Mouse (Mus musculus) inflammation-experienced regulatory T-cells, adult 6 months (primary cell): Measurements from ENCODE around the gene Ruvbl2. TPM values are rescaled to one million over a fixed set of nuclear protein-coding genes. Genes with fewer than 3 reads are reported as not detected.
A peak's percentile ranks its signal among the peaks of the same experiment; 100 is the strongest.
"Not testable (repeated sequence)": the region's sequence is repeated elsewhere in the genome, so short reads cannot be mapped to it uniquely, and the experiment has no call there.

Experiments used
- ATAC-seq: one replicate; pipeline ENCODE4 v1.8.0; 2017
- polyA plus RNA-seq, 3 experiments: library from polyadenylated mRNA; unstranded; fragments of 100-300 nt; shearing (Covaris generic); gene quantifications; one replicate each; pipeline ENCODE4 v1.2.1; 2017

The Ruvbl2 gene
- 10 to 100 TPM; 36.7 to 48.4 (median 43.8) TPM for polyA plus RNA-seq

GRCm38 (mm10) chr7:45437521-45438276, at the start of gene Ruvbl2:
Ruvbl2 (minus strand) TSS chr7:45438096.
- no peak for ATAC-seq

DNA sequence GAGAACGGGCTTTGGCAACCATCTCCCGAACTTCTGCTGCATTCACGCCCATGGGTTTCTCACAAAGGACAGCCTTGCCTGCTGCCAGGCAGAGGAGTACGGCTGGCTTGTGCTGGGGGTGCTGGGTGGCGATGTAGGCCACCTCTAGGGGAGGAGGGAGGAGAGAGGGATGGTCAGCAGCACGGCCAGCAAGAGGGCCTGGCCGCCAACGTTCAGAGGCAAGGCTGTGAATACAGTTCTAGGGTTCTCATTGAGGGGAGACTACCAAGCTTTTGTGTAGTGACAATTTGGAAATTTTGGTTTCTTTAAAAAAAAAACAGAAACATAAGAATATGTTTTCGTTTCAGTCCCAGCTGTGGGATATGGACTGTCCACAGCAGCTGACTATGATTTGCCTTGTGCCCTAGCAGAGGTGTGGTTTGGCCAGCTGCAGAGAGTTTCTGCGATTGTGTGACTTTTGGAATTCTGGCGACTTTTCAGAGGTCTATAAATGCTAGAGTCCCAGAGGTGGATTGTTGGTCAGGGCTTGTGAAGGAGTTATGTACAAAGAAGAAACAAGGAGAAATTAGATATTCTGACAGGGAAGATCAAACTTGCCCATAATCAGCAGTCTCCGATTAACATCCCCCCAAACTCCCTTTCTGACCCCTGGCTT, 49.0 kb upstream of the Ruvbl2 start, which contains the start of gene Gm45808:
Gm45808 (minus strand) TSS at position 51 of the 655 bp plus-strand sequence.
- no peak for ATAC-seq

- ATAC-seq, result no peak
Observed at GRCm38 (mm10) chr7:45486158-45486557, 48.3 kb upstream of the Ruvbl2 start.

GRCm38 (mm10) chr7:45484985-45485384, 47.1 kb upstream of the Ruvbl2 start:
- not testable (repeated sequence) for ATAC-seq

DNA sequence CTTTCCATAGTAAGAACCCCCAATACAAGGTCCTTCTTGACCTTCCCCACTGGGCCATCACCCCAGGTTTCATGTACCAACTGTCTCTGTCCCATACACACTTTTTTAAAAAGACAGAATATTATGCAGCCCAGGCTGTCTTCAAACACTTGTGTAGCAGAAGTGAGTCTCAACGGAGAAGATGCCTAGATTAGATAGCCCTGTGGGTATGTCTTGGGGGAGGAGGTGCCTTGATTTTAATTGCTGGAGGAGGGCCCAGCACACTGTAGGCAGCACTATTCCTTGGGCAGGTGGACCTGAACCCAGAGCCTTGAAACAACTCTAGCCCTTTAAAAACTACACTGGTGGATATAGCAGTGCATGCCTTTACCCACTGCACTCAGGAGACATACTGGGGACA, 44.3 kb upstream of the Ruvbl2 start:
- no peak for ATAC-seq

DNA sequence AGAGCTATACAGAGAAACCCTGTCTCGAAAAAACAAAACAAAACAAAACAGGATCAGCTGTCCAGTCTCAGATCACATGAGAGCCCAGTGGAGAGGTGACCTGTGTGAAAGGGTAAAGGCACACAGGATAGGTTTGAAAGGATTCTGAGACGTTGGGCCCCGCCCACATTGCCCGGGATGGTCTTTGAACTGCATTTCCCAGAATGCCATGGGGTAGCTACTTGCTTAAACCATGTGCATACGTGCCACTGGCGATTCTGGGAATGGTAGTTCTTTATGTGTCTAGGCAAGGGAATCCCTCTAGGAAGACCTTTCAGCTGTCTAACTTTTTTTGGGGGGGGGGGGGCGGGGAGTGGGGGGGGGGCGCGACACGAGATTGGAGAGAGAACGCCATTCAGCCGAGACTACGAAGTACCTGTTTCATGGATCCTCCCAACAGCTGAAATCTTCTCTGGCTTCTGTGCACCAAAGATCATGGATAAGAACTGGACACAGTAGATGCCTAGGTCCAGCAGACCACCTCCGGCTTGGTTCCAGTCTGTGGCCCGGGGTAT, 43.6 kb upstream of the Ruvbl2 start, which contains the start of gene Tulp2:
Tulp2 (plus strand) TSS at position 504 of the 554 bp plus-strand sequence.
- peak; percentile 54 for ATAC-seq

- not testable (repeated sequence) for ATAC-seq
Observed at GRCm38 (mm10) chr7:45480310-45480709, 42.4 kb upstream of the Ruvbl2 start.

GRCm38 (mm10) chr7:45478774-45479173, 40.9 kb upstream of the Ruvbl2 start:
- ATAC-seq, result no peak

DNA sequence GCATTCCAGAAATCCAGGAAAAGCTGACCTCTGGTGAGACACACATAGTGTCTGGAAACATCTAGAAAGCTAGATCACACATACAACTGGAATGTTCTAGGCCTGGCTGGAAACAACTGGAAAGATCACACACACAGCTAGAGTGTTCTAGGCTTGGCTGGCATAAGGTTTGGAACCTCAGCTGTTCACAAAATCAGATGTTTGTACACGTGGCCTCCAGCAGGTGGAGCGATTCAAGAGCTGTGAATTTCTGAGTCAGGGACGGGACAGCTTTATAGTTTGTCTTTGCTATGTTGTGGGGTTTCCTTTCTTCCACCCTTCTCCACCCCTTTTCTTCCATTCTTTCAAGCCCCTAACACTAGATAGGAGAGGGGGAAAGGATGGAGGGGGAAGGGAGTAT, 39.1 kb upstream of the Ruvbl2 start:
- peak; percentile 52 for ATAC-seq

DNA sequence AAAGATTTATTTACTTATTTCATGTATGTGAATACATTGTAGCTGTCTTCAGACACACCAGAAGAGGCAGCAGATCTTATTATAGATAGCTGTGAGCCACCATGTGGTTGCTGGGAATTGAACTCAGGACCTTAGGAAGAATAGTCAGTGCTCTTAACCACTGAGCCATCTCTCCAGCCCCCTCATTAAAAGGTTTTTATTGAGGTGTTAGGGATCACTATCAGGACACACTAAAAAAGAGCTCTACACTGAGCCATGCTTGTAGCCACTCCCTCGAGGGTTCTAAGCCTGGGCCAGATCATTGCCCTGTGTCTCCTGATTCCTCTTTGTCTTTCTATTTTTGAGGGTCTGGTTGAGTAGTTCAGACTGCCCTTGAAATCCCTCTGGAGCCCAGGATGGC, 38.6 kb upstream of the Ruvbl2 start:
- no peak for ATAC-seq

GRCm38 (mm10) chr7:45475291-45475969, 37.5 kb upstream of the Ruvbl2 start:
- ATAC-seq, result no peak

- ATAC-seq, result peak; percentile 69
Observed at GRCm38 (mm10) chr7:45470869-45471268, 33.0 kb upstream of the Ruvbl2 start.

DNA sequence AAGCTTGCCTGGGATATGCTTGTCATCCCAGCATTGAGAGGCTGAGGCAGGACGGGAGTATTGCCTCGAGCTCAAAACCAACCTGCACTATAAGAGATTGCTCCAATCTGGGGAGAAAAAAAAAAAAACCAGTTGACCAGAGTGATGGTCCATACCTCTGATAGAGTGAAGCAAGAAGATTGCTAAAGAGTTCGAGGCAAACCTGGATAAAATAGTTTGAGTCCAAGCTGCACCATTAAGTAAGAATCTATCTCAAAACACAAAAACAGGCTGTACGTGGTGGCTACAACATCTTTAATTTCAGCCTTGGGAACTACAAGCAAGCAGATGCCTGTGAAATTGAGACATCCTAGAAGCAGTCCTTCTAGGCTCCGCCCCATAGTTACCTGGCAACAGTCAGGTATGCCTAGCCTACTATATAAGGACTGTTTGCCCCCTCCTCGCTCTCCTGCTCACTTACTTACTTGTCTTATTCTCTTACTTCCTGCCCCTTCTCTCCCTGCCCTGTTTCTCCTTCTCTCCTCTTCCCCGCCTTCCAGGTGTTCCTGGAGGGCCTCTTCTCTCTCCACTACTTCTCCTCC, 29.3 kb upstream of the Ruvbl2 start:
- ATAC-seq, result no peak

DNA sequence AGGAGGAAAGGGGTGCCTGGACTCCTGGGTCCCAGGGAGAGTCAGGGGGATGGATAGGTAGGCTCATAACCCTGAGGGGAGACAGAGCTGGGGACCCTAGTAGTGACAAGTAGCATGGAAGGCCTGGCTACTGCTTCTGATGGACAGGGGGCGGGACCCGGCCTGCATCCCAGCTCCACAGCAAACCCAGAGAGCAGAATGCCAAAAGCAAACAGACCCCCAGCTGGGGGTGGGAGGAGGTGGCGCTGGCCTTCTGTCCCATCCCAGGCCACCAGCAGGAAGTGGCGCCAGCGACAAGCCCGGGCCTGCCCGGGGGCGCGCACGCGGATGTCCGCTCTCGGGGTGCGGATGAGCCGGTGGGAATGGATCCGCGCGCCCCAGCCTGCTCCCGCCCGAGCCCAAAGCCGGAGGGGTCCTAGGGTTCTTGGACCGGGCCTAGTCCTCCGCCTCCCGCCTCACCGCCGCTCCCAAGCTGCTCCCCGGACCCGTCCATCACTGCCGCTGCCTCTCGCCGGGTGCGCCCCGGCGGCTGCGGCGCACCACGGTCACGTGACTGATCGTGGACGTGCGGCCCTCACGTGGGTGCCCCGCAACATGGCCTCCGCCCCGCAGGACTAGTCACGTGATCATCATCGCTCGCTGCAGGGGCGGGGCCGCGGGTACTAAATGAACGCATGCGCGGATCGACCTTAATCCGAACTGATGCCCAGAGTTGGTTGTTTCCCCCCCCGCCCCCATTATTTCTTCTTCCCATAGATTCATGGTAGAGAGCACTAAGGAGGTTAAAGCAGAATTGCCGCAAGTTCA, 28.6 kb upstream of the Ruvbl2 start, which contains the start of gene Bax:
Bax (minus strand) TSS at position 616 of the 807 bp plus-strand sequence.
- ATAC-seq, result peak; percentile 81

DNA sequence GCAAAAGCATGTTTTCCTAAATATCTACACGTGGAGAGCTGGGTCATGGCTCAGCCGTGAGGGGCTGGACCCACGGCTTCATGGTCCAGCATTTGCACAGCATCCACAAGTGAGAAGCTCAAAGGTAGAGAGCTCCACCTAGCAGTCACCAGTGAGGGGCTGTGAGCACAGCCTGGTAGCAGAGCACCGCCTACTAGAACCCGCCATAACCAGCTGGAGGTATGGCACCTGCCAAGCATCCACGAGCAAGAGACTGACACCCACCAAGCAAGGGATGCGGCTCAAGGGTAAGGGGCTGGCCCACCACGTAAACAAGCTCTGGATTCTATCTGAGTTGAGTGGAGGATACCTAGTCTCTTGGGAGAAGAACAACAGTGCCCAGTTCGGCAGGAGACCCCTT, 27.7 kb upstream of the Ruvbl2 start:
- ATAC-seq, result no peak

DNA sequence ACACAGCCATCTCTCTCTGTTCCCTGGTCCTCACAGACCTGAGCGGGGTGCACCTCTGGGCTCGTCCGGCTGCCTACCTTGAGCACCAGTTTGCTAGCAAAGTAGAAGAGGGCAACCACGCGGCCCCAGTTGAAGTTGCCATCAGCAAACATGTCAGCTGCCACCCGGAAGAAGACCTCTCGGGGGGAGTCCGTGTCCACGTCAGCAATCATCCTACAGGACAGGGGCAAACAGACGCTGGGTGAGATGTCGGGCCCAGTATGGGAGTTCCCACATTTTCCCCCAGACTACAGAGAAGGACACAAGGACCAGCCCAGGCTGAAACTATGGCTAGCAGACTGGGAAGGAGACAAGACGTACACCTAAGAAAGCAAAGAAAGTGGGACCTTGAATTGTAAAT, 27.2 kb upstream of the Ruvbl2 start:
- ATAC-seq, result no peak

- no peak for ATAC-seq
Observed at GRCm38 (mm10) chr7:45463987-45464778, 26.3 kb upstream of the Ruvbl2 start.

- not testable (repeated sequence) for ATAC-seq
Observed at GRCm38 (mm10) chr7:45462868-45463267, 25.0 kb upstream of the Ruvbl2 start.

- no peak for ATAC-seq
Observed at GRCm38 (mm10) chr7:45462325-45462724, 24.4 kb upstream of the Ruvbl2 start.

DNA sequence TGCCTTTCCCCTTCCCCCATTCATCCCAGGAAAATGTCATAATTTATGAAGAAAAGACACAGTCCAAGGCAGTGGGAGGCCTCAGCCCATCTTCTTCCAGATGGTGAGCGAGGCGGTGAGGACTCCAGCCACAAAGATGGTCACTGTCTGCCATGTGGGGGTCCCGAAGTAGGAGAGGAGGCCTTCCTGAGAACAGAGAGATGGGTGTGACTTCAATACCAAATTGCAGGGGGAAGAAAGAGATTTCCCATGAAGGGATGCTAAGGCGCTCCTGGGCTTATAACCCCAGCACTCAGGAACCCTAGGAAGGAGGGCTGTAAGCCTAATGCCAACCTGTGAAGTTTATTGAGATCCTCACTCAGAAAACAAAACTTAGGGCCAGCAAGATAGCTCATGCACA, 23.9 kb upstream of the Ruvbl2 start:
- no peak for ATAC-seq

DNA sequence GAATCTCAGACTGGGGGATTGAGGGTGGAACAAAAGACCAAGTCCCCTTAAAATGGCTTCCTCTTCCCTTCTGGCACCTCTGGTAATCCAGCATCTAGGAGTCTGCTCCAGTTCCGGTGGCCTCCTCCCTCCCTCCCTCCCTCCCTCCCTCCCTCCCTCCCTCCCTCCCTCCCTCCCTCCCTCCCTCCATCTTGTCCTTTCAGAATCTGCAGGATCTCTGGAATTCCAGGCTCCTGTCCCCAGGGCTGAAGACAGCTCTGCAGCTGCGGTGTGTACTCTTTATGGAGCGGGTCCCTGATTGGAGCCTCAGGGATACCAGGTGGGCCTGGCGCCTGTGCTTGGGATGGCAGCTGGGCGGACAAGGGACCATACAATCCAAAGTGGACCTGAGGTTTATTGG, 23.4 kb upstream of the Ruvbl2 start:
- ATAC-seq, result no peak
